ENCODE assay signal across 13 mouse cellular contexts in genomic region chr8:90659066-90659465, GRCm38 (mm10).
DNase-seq lines count a peak whose midpoint lies in the region; ATAC-seq and TF ChIP-seq lines count a peak whose summit lies in the region.
"Had no signal": no experiment of that assay in that cellular context is flagged by ENCODE, and none has a peak within 500 bp of the region (broad histone marks: within the 10 kb centered on the region; RNA-seq: fewer than 3 reads in every experiment).

No protein-coding gene starts in this region.

- H3K4me1 ChIP-seq in lung, embryonic 14.5 days (ENCODE audit: insufficient read depth), result peaks cover 4% of the 10 kb centered on the region; the same call in 1 of the 2 replicates
- H3K4me1 ChIP-seq in forebrain, embryonic 15.5 days, result peaks cover 33% of the 10 kb centered on the region
- H3K4me1 ChIP-seq: liver, embryonic 15.5 days had no signal

- ATAC-seq in lung, embryonic 14.5 days (ENCODE audit: insufficient read depth), result peak; percentile 47; the same call in 1 of the 2 replicates
- ATAC-seq in forebrain, embryonic 15.5 days (replicated peaks), result peak; percentile 86
- ATAC-seq: activated CD4-positive, CD25-positive, alpha-beta regulatory T cell, adult 4 months had no signal

- DNase-seq in lung, embryonic 14.5 days, result peak; percentile 49
- no peak for DNase-seq in lung, postnatal 25 days (ENCODE audit: low spot score)
- DNase-seq in lung, postnatal 10 days, result peak; percentile 14
- DNase-seq in retina, postnatal 1 day, result peak; percentile 78
- no peak for DNase-seq in thymus, postnatal 4 days
- DNase-seq in adrenal gland, postnatal 14 days, result no peak
- no peak for DNase-seq in left cerebral cortex, adult 11 months (ENCODE audit: low spot score)
- DNase-seq: kidney, postnatal 4 days; right cerebral cortex, postnatal 14 days had no signal

- H3K36me3 ChIP-seq in lung, embryonic 14.5 days (ENCODE audit: insufficient read depth), result no peaks in the 10 kb centered on the region
- H3K36me3 ChIP-seq in forebrain, embryonic 15.5 days, result no peaks in the 10 kb centered on the region
- H3K36me3 ChIP-seq: liver, embryonic 15.5 days had no signal

- 4% methylated on average over 3 of the region's 3 CpGs for WGBS in lung, embryonic 14.5 days
- WGBS in forebrain, embryonic 15.5 days, result 3% methylated on average over 3 of the region's 3 CpGs

- no peaks in the 10 kb centered on the region for H3K27me3 ChIP-seq in lung, embryonic 14.5 days (ENCODE audit: insufficient read depth, low read length)
- H3K27me3 ChIP-seq in forebrain, embryonic 15.5 days, result no peaks in the 10 kb centered on the region
- H3K27me3 ChIP-seq: liver, embryonic 15.5 days had no signal

- no peak overlapping the region for H3K4me3 ChIP-seq in lung, embryonic 14.5 days (ENCODE audit: low read depth, low read length)
- no peak overlapping the region for H3K4me3 ChIP-seq in forebrain, embryonic 15.5 days
- H3K4me3 ChIP-seq: liver, embryonic 15.5 days; myocyte had no signal

- no peak overlapping the region for H3K4me2 ChIP-seq in lung, embryonic 14.5 days
- H3K4me2 ChIP-seq in forebrain, embryonic 15.5 days (replicated peaks), result no peak overlapping the region
- H3K4me2 ChIP-seq: liver, embryonic 15.5 days had no signal

- H3K9ac ChIP-seq in lung, embryonic 14.5 days, result no peak overlapping the region
- H3K9ac ChIP-seq in forebrain, embryonic 15.5 days (replicated peaks), result no peak overlapping the region
- H3K9ac ChIP-seq: liver, embryonic 15.5 days had no signal

- H3K27ac ChIP-seq in lung, embryonic 14.5 days (ENCODE audit: low read depth), result no peak overlapping the region
- H3K27ac ChIP-seq in forebrain, embryonic 15.5 days (replicated peaks), result no peak overlapping the region
- H3K27ac ChIP-seq: liver, embryonic 15.5 days had no signal

- TF ChIP-seq CTCF in lung, embryonic 14.5 days (IDR thresholded peaks at IDR 0.05; ENCODE audit: low read depth), result no peak

- 0 out of 2 replicates have a peak, but pooled peaks cover 6% of the 10 kb centered on the region for H3K9me3 ChIP-seq in lung, embryonic 14.5 days (ENCODE audit: low read depth, low read length)
- H3K9me3 ChIP-seq in forebrain, embryonic 15.5 days, result peaks cover 9% of the 10 kb centered on the region; the same call in 1 of the 2 replicates
- H3K9me3 ChIP-seq: liver, embryonic 15.5 days had no signal

Comparison
In these comparisons a context has a peak if more than half of its experiments do, and no peak if none do; other contexts are left out.
1. DNase-seq: peak in lung, embryonic 14.5 days (single experiment), lung, postnatal 10 days (single experiment) and retina, postnatal 1 day (single experiment); none in lung, postnatal 25 days (single experiment), thymus, postnatal 4 days (single experiment), adrenal gland, postnatal 14 days (single experiment) and left cerebral cortex, adult 11 months (single experiment).